Mouse (Mus musculus) layer of hippocampus, postnatal 10 days (tissue): ENCODE results near the gene Guca2b. TPM values are rescaled to one million over a fixed set of nuclear protein-coding genes. Genes with fewer than 3 reads are reported as not detected.

Experiments used
- DNase-seq, 2 experiments: peaks; one replicate each; pipeline ENCODE4 v3.0.0; 2021; ENCODE audit warnings: low spot score in 2 of 2
- long read RNA-seq: library from polyadenylated mRNA; stranded (forward); transcript quantifications from one replicate; pipeline ENCODE4 v2.0.0, GENCODE M21; 2023
- total RNA-seq, 2 experiments: library from RNA; stranded (reverse); gene quantifications; 2 replicates each; pipeline ENCODE4 v1.2.3; 2021

Gene Guca2b
- not detected for total RNA-seq
- long read RNA-seq = 0 reads

GRCm38 (mm10) chr4:119658731-119659130, at the start of gene Guca2b:
TSS of gene Guca2b (minus strand) at chr4:119658954.
- DNase-seq = no peak

GRCm38 (mm10) chr4:119707751-119708150, 49.0 kb upstream of the Guca2b start:
- DNase-seq = no peak

GRCm38 (mm10) chr4:119707326-119707725, 48.6 kb upstream of the Guca2b start:
- no peak for DNase-seq

- no peak for DNase-seq
Observed at GRCm38 (mm10) chr4:119703965-119704364, 45.2 kb upstream of the Guca2b start.

GRCm38 (mm10) chr4:119701269-119701954, 42.7 kb upstream of the Guca2b start:
- no peak for DNase-seq

GRCm38 (mm10) chr4:119698339-119698738, 39.6 kb upstream of the Guca2b start:
- DNase-seq = no peak

- no peak for DNase-seq
Observed at GRCm38 (mm10) chr4:119685746-119686145, 27.0 kb upstream of the Guca2b start.

GRCm38 (mm10) chr4:119682596-119682995, 23.8 kb upstream of the Guca2b start:
- no peak for DNase-seq

GRCm38 (mm10) chr4:119672685-119673084, 13.9 kb upstream of the Guca2b start:
- no peak for DNase-seq

GRCm38 (mm10) chr4:119671164-119671563, 12.4 kb upstream of the Guca2b start:
- DNase-seq = no peak

GRCm38 (mm10) chr4:119670736-119671135, 12.0 kb upstream of the Guca2b start:
- no peak for DNase-seq

GRCm38 (mm10) chr4:119670210-119670555, 11.4 kb upstream of the Guca2b start:
- DNase-seq = no peak

- DNase-seq = peak in 1 of 2 experiments; percentile 43
Observed at GRCm38 (mm10) chr4:119669356-119670209, 10.8 kb upstream of the Guca2b start.

- DNase-seq = no peak
Observed at GRCm38 (mm10) chr4:119668596-119668995, 9.8 kb upstream of the Guca2b start.

GRCm38 (mm10) chr4:119668185-119668584, 9.4 kb upstream of the Guca2b start:
- no peak for DNase-seq

GRCm38 (mm10) chr4:119667454-119667853, 8.7 kb upstream of the Guca2b start:
- DNase-seq = peak; percentile 71

- DNase-seq = no peak
Observed at GRCm38 (mm10) chr4:119666116-119666515, 7.4 kb upstream of the Guca2b start.

- no peak for DNase-seq
Observed at GRCm38 (mm10) chr4:119665166-119665565, 6.4 kb upstream of the Guca2b start.

GRCm38 (mm10) chr4:119663409-119664095, 4.8 kb upstream of the Guca2b start:
- no peak for DNase-seq

- DNase-seq = no peak
Observed at GRCm38 (mm10) chr4:119662976-119663375, 4.2 kb upstream of the Guca2b start.

GRCm38 (mm10) chr4:119662151-119662550, 3.4 kb upstream of the Guca2b start:
- no peak for DNase-seq

- no peak for DNase-seq
Observed at GRCm38 (mm10) chr4:119660007-119660406, 1.3 kb upstream of the Guca2b start.
